ENCODE assay signal across 16 mouse cellular contexts in the genomic region with DNA sequence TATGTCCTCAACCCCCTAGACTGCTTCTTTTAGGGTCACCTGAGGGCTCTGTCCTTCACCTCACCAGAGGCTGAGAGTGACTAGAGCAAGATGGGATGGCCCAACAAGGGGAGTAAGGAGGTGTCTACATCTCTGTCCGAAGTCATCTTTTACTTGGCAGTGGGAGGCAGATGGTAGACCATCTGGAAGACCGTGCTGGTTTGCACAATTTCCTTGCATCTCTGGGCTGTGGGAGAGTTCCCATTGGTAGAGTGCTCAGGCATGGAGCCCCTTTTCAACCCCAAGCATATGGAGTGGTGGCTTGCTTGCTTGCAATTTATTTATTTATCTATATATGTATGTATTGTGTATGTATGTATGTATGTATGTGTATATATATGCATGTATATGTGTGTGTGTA.
DNase-seq lines count a peak whose midpoint lies in the region; ATAC-seq and TF ChIP-seq lines count a peak whose summit lies in the region.
"Had no signal": no experiment of that assay in that cellular context is flagged by ENCODE, and none has a peak within 500 bp of the region (broad histone marks: within the 10 kb centered on the region; RNA-seq: fewer than 3 reads in every experiment).

No protein-coding gene starts in this region.

- ATAC-seq in frontal cortex, adult (ENCODE audit: low TSS enrichment): peak; percentile 60
- ATAC-seq in granulocyte monocyte progenitor cell, adult 5-6 weeks (replicated peaks; ENCODE audit: poor library complexity, severe bottlenecking): peak; percentile 10; the same call in 1 of the 2 replicates
- ATAC-seq in stomach, postnatal 0 days (ENCODE audit: low FRiP score, low TSS enrichment): 0 out of 2 replicates have a peak, but pooled peaks have one; percentile 22
- no peak for ATAC-seq in kidney, embryonic 15.5 days (replicated peaks; ENCODE audit: low FRiP score)
- ATAC-seq: inflammation-experienced regulatory T-cells, adult 6 months had no signal

- no peak overlapping the region for H3K9ac ChIP-seq in stomach, postnatal 0 days (ENCODE audit: low read length)
- H3K9ac ChIP-seq in kidney, embryonic 15.5 days: no peak overlapping the region

- H3K9me3 ChIP-seq in midbrain, embryonic 10.5 days (replicated peaks): no peaks in the 10 kb centered on the region
- no peaks in the 10 kb centered on the region for H3K9me3 ChIP-seq in stomach, postnatal 0 days (ENCODE audit: control insufficient read depth, low read length)
- no peaks in the 10 kb centered on the region for H3K9me3 ChIP-seq in kidney, embryonic 15.5 days (replicated peaks)

- H3K27me3 ChIP-seq in midbrain, embryonic 10.5 days (ENCODE audit: low read depth, poor library complexity, severe bottlenecking): no peaks in the 10 kb centered on the region
- H3K27me3 ChIP-seq in stomach, postnatal 0 days (ENCODE audit: control insufficient read depth, insufficient read depth, low read length): no peaks in the 10 kb centered on the region
- H3K27me3 ChIP-seq in kidney, embryonic 15.5 days: no peaks in the 10 kb centered on the region

- H3K4me3 ChIP-seq in midbrain, embryonic 10.5 days: no peak overlapping the region
- H3K4me3 ChIP-seq in stomach, postnatal 0 days (ENCODE audit: low read depth, low read length): no peak overlapping the region
- no peak overlapping the region for H3K4me3 ChIP-seq in kidney, embryonic 15.5 days (replicated peaks)
- H3K4me3 ChIP-seq: heart, adult 2 months had no signal

- peak overlapping the region; percentile 78; the same call in 1 of the 2 replicates for H3K27ac ChIP-seq in midbrain, embryonic 10.5 days (replicated peaks)
- no peak overlapping the region for H3K27ac ChIP-seq in stomach, postnatal 0 days (replicated peaks)
- no peak overlapping the region for H3K27ac ChIP-seq in kidney, embryonic 15.5 days
- H3K27ac ChIP-seq: heart, adult 2 months; macrophage had no signal

- no peak for DNase-seq in frontal cortex, adult 2 months (ENCODE audit: extremely low spot score in 1 of 2, low spot score in 1 of 2)
- no peak for DNase-seq in midbrain, embryonic 10.5 days (ENCODE audit: low spot score)
- DNase-seq in stomach, postnatal 0 days (ENCODE audit: low spot score): no peak
- DNase-seq in ovary, adult 18-20 months (ENCODE audit: low spot score): no peak
- DNase-seq: B cell, adult 2 months; cerebellum, adult 2 months; heart, adult 2 months; liver; lung, adult 2 months; right cerebral cortex, postnatal 14 days; thymus, postnatal 36 days had no signal

- no peak for TF ChIP-seq EP300 in stomach, postnatal 0 days (optimal IDR thresholded peaks at IDR 0.05)

- H3K4me1 ChIP-seq in midbrain, embryonic 10.5 days: peaks cover 63% of the 10 kb centered on the region
- H3K4me1 ChIP-seq in stomach, postnatal 0 days (replicated peaks; ENCODE audit: control insufficient read depth, insufficient read depth): no peaks in the 10 kb centered on the region
- peaks cover 12% of the 10 kb centered on the region for H3K4me1 ChIP-seq in kidney, embryonic 15.5 days

- H3K36me3 ChIP-seq in midbrain, embryonic 10.5 days: peaks cover 16% of the 10 kb centered on the region
- no peaks in the 10 kb centered on the region for H3K36me3 ChIP-seq in stomach, postnatal 0 days (ENCODE audit: control insufficient read depth, insufficient read depth, low read length)
- no peaks in the 10 kb centered on the region for H3K36me3 ChIP-seq in kidney, embryonic 15.5 days

- no peak for TF ChIP-seq CTCF in stomach, postnatal 0 days (IDR thresholded peaks at IDR 0.05; ENCODE audit: low read depth)

- H3K4me2 ChIP-seq in stomach, postnatal 0 days (replicated peaks; ENCODE audit: low read depth): no peak overlapping the region
- H3K4me2 ChIP-seq in kidney, embryonic 15.5 days: no peak overlapping the region

- WGBS in midbrain, embryonic 10.5 days: 79% methylated on average over 2 of the region's 2 CpGs
- WGBS in stomach, postnatal 0 days: 79% methylated on average over 2 of the region's 2 CpGs
- WGBS in kidney, embryonic 15.5 days: 89% methylated on average over 2 of the region's 2 CpGs
